Mouse (Mus musculus): ENCODE measurements around the gene Rxrg. TPM values are rescaled to one million over a fixed set of nuclear protein-coding genes. Genes with fewer than 3 reads are reported as not detected.
A peak's percentile ranks its signal among the peaks of the same experiment; 100 is the strongest.

Rxrg gene
- polyA plus RNA-seq (2012; rRNA removed), result 0.30 and 0.78 TPM in 2 replicates

DNA sequence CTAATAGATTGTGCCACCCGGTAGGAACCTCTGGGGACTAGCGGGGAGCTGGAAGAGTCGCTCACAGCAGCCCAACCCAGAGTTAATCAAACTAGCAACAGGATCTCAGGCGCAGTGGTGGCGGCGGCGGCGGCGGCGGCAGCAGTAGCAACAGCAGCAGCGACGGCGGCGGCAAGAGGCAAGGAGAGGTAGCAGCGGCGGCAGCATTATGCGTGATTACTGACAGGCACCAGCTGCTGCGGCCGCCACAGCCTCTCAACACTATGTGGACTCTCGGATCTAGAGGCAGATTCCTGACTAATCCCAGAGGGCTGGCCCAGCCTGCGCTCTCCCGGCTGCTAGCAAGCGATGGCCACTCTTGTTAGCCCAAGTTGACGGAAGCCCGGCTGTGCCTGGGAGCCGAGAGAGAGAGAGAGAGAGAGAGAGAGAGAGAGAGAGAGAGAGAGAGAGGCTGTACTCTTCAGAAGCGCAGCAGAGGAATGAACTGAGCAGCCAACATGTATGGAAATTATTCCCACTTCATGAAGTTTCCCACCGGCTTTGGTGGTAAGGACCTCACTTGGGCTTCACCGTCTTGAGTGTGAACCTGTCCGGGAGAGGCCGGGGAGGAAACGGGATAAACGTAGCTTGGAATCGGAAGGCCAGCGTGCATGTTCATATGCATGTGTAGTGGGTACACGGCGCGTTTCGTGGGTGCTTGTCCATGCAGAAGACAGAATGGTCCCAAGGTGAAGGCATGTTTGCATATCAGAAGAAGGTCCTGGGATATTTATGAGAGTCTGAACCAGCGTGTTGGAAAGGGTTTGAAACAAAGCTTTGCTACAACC lies at the start of gene Rxrg:
Rxrg (plus strand) TSS at position 130 of the 827 bp plus-strand sequence.
- no peak for DNase-seq (ENCODE audit: low read depth, low spot score)
- WGBS, result 3% methylated on average over 40 of the region's 40 CpGs

DNA sequence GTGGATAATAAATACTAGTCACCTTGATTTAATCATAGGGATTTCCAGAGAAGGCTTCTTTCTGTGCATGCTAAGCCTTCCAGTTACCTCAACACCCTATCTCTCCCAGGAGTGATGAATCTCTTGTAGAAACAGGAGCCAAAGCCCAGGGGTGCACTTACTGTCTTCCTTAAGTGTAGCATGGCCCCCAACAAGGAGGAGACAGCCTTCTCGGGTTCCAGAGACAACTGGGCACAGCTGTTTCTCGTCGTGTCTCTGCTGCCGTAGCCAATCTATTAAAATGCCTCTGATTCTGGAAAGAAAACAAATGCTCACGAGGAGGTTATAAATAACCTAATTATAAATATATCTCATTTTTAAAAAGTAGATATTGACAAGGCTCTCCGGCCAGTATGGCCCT lies 48.9 kb upstream of the Rxrg start:
- no peak for DNase-seq (ENCODE audit: low read depth, low spot score)
- 60% methylated on average over 6 of the region's 6 CpGs for WGBS

GRCm38 (mm10) chr1:167551601-167552000 lies 46.6 kb upstream of the Rxrg start:
- DNase-seq (ENCODE audit: low read depth, low spot score), result no peak
- WGBS, result 10% methylated on average over 5 of the region's 5 CpGs

GRCm38 (mm10) chr1:167553959-167554526 lies 44.1 kb upstream of the Rxrg start:
- WGBS, result 58% methylated on average over 6 of the region's 6 CpGs
- DNase-seq (ENCODE audit: low read depth, low spot score), result no peak

- no peak for DNase-seq (ENCODE audit: low read depth, low spot score)
- 78% methylated on average over 2 of the region's 2 CpGs for WGBS
Observed at GRCm38 (mm10) chr1:167566571-167566970, 31.6 kb upstream of the Rxrg start.

- 69% methylated on average over 3 of the region's 3 CpGs for WGBS
Observed at GRCm38 (mm10) chr1:167579131-167579530, 19.1 kb upstream of the Rxrg start.

GRCm38 (mm10) chr1:167583195-167583594 lies 15.0 kb upstream of the Rxrg start:
- no peak for DNase-seq (ENCODE audit: low read depth, low spot score)
- WGBS, result 60% methylated on average over 6 of the region's 6 CpGs

More at GRCm38 (mm10) chr1:167579131-167579530, 19.1 kb upstream of the Rxrg start:
- DNase-seq (ENCODE audit: low read depth, low spot score), result no peak

GRCm38 (mm10) chr1:167583888-167584287 lies 14.3 kb upstream of the Rxrg start:
- WGBS, result 71% methylated on average over 12 of the region's 12 CpGs
- DNase-seq (ENCODE audit: low read depth, low spot score), result no peak

GRCm38 (mm10) chr1:167588747-167589558 lies 9.2 kb upstream of the Rxrg start:
- 74% methylated on average over 16 of the region's 16 CpGs for WGBS
- no peak for DNase-seq (ENCODE audit: low read depth, low spot score)

DNA sequence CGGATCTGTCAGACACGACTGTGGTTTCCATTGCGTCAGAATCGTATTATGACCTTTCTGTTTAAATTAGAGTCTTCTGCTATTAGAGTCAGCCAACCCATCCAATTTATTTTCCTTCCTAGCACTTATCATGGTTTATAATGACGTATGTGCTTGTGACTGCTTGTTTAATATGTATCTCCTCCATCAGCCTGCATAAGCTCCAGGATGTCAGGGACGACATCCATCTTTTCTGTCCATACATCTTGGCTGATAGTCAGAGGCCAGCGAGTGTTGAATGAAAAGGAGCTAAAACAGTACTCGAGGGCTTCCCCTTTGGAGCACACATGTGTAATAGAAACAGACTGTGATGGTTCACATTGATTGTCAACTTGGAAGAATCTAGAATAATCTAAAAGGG lies 6.0 kb upstream of the Rxrg start:
- WGBS, result 74% methylated on average over 8 of the region's 8 CpGs
- DNase-seq (ENCODE audit: low read depth, low spot score), result no peak

DNA sequence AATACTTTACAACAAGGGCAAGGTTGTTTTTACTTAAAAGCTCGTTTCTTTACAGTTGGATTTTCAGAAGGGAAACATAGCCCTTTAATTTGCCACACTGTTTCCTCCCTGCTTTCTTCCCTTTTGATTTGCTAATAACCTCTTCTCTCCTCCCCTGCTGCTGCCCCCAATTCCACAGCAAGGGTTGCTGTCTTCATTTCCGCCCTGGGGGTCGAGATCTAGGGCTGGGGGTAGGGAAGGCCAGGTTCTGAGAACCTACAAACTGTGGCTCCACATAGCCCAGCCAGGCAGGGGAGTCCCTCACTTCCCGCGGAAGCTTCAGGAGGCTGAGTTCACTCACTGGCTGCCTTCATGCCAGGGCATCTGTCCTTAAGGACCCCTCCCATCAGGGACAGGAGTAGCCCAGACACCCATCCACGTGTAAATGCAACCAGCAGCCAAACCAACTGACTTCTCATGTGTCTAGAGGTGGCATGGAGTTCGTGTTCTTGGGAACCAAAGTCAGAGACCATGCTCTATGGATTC lies 1.1 kb downstream of the Rxrg start:
- 52% methylated on average over 7 of the region's 7 CpGs for WGBS
- no peak for DNase-seq (ENCODE audit: low read depth, low spot score)

DNA sequence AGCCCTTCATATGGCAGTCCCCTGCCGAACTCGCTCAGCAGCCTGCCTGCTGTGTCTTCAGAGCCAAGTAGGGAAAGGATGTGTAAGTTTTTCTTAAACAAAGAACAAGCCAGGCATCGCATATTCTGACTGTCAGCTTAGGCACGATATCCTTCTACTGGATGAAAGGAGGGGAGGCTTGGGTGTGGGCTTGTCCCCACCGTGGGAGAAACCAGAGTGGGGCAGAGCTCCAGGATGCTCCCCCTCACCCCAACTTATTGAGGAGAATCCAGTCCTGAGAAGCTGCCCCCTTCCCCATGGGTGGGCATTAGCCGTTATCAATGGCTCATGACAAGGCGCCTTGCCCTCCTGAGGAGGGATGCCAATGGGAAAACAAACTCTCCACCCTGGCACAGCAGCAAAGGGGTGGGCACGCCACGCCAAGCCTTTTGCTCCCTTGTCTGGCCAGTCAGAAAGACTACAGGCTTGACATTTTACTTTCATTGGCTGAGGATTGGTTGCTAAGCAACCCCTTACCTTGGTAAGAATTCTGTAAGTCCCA lies 10.1 kb downstream of the Rxrg start:
- WGBS, result 49% methylated on average over 9 of the region's 9 CpGs
- no peak for DNase-seq (ENCODE audit: low read depth, low spot score)

GRCm38 (mm10) chr1:167617131-167617530 lies 18.9 kb downstream of the Rxrg start:
- no peak for DNase-seq (ENCODE audit: low read depth, low spot score)
- 65% methylated on average over 14 of the region's 14 CpGs for WGBS

DNA sequence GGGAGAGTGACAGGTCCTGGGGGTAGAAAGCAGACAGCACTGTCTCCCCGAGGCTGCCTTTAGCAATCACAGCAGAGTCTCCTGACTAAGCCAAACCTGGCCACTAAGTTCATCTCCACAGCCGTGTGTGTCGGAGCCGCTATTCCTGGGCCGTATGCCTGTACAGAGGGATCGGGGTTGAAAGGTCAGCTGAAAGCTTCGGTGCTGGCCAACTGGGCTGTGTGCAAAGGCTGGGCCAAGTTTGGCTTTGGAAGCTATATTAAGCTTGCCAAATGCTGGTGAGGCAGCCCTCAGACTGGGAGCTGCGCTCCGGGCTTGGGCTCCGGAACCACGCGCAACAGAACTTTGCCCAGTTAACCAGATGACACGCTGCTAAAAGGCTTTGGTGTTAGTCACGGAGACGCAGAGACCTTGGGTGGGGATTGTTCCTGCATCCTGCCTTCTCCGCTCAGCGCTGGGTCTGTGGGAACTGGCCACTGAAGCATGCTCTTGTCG lies 19.9 kb downstream of the Rxrg start:
- no peak for DNase-seq (ENCODE audit: low read depth, low spot score)
- 71% methylated on average over 18 of the region's 18 CpGs for WGBS

DNA sequence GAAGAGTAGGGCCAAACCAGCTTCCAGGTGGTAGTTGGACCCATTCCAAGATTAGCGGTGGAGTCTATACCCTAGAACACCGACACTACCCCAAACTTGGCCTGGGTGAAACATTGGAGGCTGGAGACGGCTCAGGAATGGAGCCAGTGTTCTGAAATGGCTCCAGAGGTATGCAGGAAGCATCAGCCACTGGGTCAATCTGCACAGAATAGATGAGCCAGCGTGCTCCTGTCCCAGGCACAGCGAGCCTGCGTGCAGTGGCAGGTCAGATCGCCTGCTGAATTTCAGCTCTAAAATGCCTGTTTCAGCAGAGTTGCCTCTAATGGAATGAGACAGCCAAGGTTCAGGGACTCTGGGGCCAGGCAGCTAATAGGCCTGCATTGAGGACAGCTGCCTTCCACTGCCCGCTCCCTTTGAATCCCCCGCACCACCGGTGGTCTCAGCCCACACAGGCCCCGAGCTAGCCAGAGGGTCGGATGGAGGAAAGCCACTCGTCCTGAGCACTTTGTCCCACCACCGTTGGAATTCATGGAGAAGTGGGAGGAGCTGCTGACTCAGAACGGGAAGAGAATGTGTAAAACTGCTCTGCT lies 22.1 kb downstream of the Rxrg start:
- WGBS, result 59% methylated on average over 15 of the region's 15 CpGs
- no peak for DNase-seq (ENCODE audit: low read depth, low spot score)

DNA sequence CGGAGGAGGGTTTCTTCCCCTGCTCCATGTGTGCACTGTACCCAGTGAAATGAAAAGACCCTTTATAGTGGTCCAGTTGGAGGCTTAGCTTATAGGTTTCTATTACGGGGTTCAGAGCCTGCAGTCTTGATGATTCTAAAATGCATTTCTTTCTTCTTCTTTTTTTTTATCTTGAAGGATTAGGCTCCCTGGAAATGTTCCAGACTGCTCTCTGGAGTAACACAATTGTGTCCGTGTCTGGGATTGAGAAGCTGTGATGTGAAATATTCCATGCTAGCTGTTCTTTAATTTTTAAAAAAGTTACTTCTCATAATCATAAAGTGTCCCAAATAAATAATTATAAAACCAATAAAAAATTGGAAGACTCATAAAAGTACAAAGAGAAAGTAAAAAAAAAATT lies 26.9 kb downstream of the Rxrg start:
- 63% methylated on average over 3 of the region's 3 CpGs for WGBS
- no peak for DNase-seq (ENCODE audit: low read depth, low spot score)

GRCm38 (mm10) chr1:167631765-167632164 lies 33.6 kb downstream of the Rxrg start:
- WGBS, result 90% methylated on average over 6 of the region's 6 CpGs
- DNase-seq (ENCODE audit: low read depth, low spot score), result no peak

DNA sequence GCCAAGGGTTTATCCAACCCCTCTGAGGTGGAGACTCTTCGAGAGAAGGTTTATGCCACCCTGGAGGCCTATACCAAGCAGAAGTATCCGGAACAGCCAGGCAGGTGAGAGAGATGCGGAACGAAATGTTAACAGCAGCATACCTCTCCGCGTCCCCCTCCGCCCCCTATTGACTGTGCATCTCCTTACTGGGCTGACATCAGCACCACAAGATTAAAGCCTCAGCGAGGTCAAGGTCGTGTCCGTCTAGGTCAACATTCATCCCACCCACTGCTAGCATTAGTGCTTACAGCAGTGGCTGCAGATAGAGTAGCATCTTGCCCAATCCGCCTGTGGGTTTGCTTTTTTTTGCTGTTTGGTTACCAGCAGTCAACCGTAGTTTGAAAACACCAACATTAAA lies 37.5 kb downstream of the Rxrg start:
- WGBS, result 50% methylated on average over 12 of the region's 12 CpGs
- DNase-seq (ENCODE audit: low read depth, low spot score), result no peak

DNA sequence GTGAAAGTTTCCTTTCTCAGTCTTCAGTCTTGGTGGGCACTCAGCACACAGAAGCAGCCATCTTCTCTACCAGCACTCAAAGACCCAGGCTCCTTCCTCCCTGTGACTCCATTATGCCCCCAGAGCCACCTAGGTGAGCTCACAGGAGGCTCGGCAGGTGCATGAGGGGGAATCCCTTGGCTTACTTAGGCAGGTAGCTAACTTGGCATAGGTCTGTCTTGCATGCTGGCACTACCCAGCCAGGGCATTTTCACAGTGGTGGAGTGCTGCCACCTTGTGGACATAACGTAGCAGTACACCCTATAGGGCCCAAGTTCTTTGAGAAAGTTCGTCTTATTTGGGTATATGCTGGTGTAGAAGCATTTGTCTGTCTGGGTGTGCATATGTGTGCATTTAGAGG lies 38.8 kb downstream of the Rxrg start:
- 14% methylated on average over 3 of the region's 3 CpGs for WGBS
- peak; percentile 39 for DNase-seq (ENCODE audit: low read depth, low spot score)

Measured in large intestine, adult 2 months (tissue).